Mouse (Mus musculus): ENCODE data around the gene Mthfr. TPM values are rescaled to one million over a fixed set of nuclear protein-coding genes. Genes with fewer than 3 reads are reported as not detected.
"Not testable (repeated sequence)": the region's sequence is repeated elsewhere in the genome, so short reads cannot be mapped to it uniquely, and the experiment has no call there.

Gene Mthfr
- total and polyA plus RNA-seq, 2 experiments from 2014 or later, result 7.9 to 34.5 TPM

GRCm38 (mm10) chr4:148046450-148047031, 7.7 kb downstream of the Mthfr start:
- Histone ChIP-seq H3K9me3 (ENCODE audit: low read length) (no peaks in the 10 kb centered on the region), H3K4me2 (ENCODE audit: low read depth) (no peak overlapping the region), H3K27ac (ENCODE audit: low read depth, low read length) (no peak overlapping the region), H3K9ac (no peak overlapping the region), H3K36me3 (ENCODE audit: insufficient read depth) (peaks cover 33% of the 10 kb centered on the region), H3K4me1 (ENCODE audit: insufficient read depth) (no peaks in the 10 kb centered on the region), H3K27me3 (ENCODE audit: insufficient read depth, low read length) (no peaks in the 10 kb centered on the region), H3K4me3 (ENCODE audit: low read depth, low read length) (no peak overlapping the region)
- ATAC-seq (no peak), DNase-seq (no peak)
- WGBS, result 49% methylated on average over 4 of the region's 4 CpGs
- TF ChIP-seq CTCF (IDR thresholded peaks at IDR 0.05; ENCODE audit: low read depth), result no peak

- H3K9ac ChIP-seq; DNase-seq; H3K4me3 ChIP-seq (ENCODE audit: low read depth, low read length); H3K4me1 ChIP-seq (ENCODE audit: insufficient read depth); H3K27ac ChIP-seq (ENCODE audit: low read depth, low read length); H3K9me3 ChIP-seq (ENCODE audit: low read length); H3K27me3 ChIP-seq (ENCODE audit: insufficient read depth, low read length); H3K4me2 ChIP-seq (ENCODE audit: low read depth); ATAC-seq: not testable (repeated sequence)
- WGBS, result 92% methylated on average over 3 of the region's 3 CpGs
- H3K36me3 ChIP-seq (ENCODE audit: insufficient read depth), result peaks cover 61% of the 10 kb centered on the region
These were observed 11.6 kb downstream of the Mthfr start for GRCm38 (mm10) chr4:148050396-148050914.

DNA sequence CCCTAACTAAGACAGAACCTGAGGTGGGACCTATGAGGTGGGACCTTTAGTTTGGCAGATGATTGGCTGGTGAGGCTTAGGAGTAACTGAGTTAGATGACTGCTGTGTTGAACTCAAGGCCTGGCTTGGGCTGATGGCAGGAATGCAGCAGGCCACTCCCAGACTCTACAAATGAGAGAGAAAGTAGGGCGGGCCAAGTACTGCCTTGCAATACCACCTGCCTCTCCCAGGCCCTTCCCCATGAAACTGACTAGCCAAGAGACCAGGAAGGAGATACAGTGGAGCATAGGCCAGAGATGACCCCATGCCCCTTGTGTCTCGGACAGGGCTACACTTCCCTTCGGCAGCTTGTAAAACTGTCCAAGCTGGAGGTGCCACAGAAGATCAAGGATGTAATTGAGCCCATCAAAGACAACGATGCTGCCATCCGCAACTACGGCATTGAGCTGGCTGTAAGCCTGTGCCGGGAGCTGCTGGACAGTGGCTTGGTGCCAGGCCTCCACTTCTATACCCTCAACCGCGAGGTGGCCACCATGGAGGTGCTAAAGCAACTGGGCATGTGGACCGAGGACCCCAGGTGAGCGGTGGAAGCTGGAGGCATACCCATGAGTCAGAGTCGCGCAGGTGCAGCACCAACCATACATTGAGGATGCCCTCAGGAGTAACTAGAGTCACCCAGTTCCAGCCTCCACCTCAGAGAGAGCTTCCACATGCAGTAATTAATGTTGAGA, 12.3 kb downstream of the Mthfr start:
- H3K27me3 ChIP-seq (ENCODE audit: insufficient read depth, low read length), result no peaks in the 10 kb centered on the region
- no peak for TF ChIP-seq CTCF (IDR thresholded peaks at IDR 0.05; ENCODE audit: low read depth)
- no peaks in the 10 kb centered on the region for H3K4me1 ChIP-seq (ENCODE audit: insufficient read depth)
- DNase-seq (no peak), ATAC-seq (no peak)
- H3K27ac ChIP-seq (ENCODE audit: low read depth, low read length), result no peak overlapping the region
- no peaks in the 10 kb centered on the region for H3K9me3 ChIP-seq (ENCODE audit: low read length)
- H3K4me2 ChIP-seq (ENCODE audit: low read depth), result no peak overlapping the region
- no peak overlapping the region for H3K9ac ChIP-seq
- WGBS, result 93% methylated on average over 13 of the region's 13 CpGs
- H3K4me3 ChIP-seq (ENCODE audit: low read depth, low read length), result no peak overlapping the region
- H3K36me3 ChIP-seq (ENCODE audit: insufficient read depth), result peaks cover 69% of the 10 kb centered on the region

DNA sequence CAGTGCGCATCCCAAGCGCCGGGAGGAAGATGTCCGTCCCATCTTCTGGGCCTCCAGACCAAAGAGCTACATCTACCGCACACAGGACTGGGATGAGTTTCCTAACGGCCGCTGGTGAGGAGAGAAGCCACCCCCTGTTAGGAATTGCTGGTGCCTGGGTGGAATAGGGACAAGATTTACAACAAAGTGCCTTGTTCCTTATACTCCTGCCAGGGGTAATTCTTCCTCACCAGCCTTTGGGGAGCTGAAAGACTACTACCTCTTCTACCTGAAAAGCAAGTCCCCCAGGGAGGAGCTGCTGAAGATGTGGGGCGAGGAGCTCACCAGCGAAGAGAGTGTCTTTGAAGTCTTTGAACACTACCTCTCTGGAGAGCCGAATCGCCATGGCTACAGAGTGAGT, 13.0 kb downstream of the Mthfr start:
- H3K9me3 ChIP-seq (ENCODE audit: low read length), result no peaks in the 10 kb centered on the region
- H3K9ac ChIP-seq, result no peak overlapping the region
- no peak for TF ChIP-seq CTCF (IDR thresholded peaks at IDR 0.05; ENCODE audit: low read depth)
- ATAC-seq (no peak), DNase-seq (no peak)
- H3K4me2 ChIP-seq (ENCODE audit: low read depth), result no peak overlapping the region
- no peaks in the 10 kb centered on the region for H3K27me3 ChIP-seq (ENCODE audit: insufficient read depth, low read length)
- no peaks in the 10 kb centered on the region for H3K4me1 ChIP-seq (ENCODE audit: insufficient read depth)
- 84% methylated on average over 11 of the region's 11 CpGs for WGBS
- H3K27ac ChIP-seq (ENCODE audit: low read depth, low read length), result no peak overlapping the region
- H3K4me3 ChIP-seq (ENCODE audit: low read depth, low read length), result no peak overlapping the region
- H3K36me3 ChIP-seq (ENCODE audit: insufficient read depth), result peaks cover 74% of the 10 kb centered on the region

DNA sequence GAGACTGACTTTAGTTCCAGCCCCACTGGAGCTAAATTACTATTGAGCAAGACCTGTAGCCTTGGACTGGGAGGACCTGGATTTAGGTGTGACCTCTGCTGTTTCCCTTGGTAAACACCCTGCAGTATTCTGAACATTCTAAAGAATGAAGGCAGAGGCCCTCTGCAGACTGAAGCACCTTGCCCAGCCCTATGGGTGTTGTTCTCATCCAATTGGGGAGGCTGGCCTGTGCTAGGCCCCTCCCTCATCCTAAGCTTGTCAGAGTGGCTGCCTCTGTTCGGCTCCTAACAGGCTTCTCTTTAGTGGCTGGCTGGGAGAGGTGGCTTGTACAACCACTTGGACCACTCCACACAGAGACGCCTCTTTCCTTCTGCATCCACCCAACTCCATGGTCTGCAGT, 14.1 kb downstream of the Mthfr start:
- WGBS, result 52% methylated on average over 2 of the region's 2 CpGs
- Histone ChIP-seq H3K9me3 (ENCODE audit: low read length) (no peaks in the 10 kb centered on the region), H3K27ac (ENCODE audit: low read depth, low read length) (no peak overlapping the region), H3K36me3 (ENCODE audit: insufficient read depth) (peaks cover 78% of the 10 kb centered on the region), H3K27me3 (ENCODE audit: insufficient read depth, low read length) (no peaks in the 10 kb centered on the region), H3K4me2 (ENCODE audit: low read depth) (no peak overlapping the region), H3K4me1 (ENCODE audit: insufficient read depth) (no peaks in the 10 kb centered on the region), H3K9ac (no peak overlapping the region), H3K4me3 (ENCODE audit: low read depth, low read length) (no peak overlapping the region)
- TF ChIP-seq CTCF (IDR thresholded peaks at IDR 0.05; ENCODE audit: low read depth), result no peak
- DNase-seq (no peak), ATAC-seq (no peak)

DNA sequence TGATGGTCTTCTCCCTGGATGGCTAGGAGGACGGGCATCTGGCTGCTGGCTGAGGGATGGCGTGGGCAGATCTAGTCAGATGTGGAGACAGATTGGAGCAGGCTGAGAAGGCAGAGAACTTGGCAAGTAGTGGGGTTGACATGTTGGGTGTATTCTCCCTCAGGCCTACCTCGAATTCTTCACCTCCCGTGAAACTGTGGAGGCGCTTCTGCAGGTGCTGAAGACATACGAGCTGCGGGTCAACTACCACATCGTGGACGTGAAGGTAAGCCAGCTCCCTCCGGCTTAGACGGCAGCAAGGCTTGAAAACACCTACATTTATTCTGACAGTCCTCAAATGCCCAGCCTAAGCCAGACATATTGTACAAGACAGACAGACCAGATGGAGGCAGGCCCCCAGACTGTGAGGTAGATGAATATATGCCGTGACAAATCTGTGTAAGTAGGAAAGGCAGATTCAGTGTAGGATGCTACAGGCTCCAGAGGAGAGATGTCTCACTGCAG, 14.6 kb downstream of the Mthfr start:
- ATAC-seq (peak; percentile 62), DNase-seq (peak; percentile 55)
- no peaks in the 10 kb centered on the region for H3K4me1 ChIP-seq (ENCODE audit: insufficient read depth)
- no peak for TF ChIP-seq CTCF (IDR thresholded peaks at IDR 0.05; ENCODE audit: low read depth)
- H3K4me2 ChIP-seq (ENCODE audit: low read depth), result no peak overlapping the region
- WGBS, result 79% methylated on average over 12 of the region's 12 CpGs
- peaks cover 78% of the 10 kb centered on the region for H3K36me3 ChIP-seq (ENCODE audit: insufficient read depth)
- no peak overlapping the region for H3K9ac ChIP-seq
- H3K9me3 ChIP-seq (ENCODE audit: low read length), result no peaks in the 10 kb centered on the region
- no peak overlapping the region for H3K4me3 ChIP-seq (ENCODE audit: low read depth, low read length)
- H3K27ac ChIP-seq (ENCODE audit: low read depth, low read length), result no peak overlapping the region
- H3K27me3 ChIP-seq (ENCODE audit: insufficient read depth, low read length), result no peaks in the 10 kb centered on the region

All from forebrain, postnatal 0 days (tissue).